Mouse (Mus musculus) embryonic facial prominence, embryonic 14.5 days (tissue): ENCODE measurements at regions not wholly inside any gene's neighbourhood (a gene's known extent, or its start where the extent isn't known, plus 50 kb on each side); places are given as distances from the start of the nearest gene placed in this dataset.
"Not testable (repeated sequence)": the region's sequence is repeated elsewhere in the genome, so short reads cannot be mapped to it uniquely, and the experiment has no call there.

Experiments used
- ATAC-seq: fragments of 200-750 bp; cut with Nextera tagmentation; 2 replicates; pipeline ENCODE4 v1.8.0; 2017; ENCODE audit warnings: low read depth, moderate number of reproducible peaks, moderate TSS enrichment
- DNase-seq: peaks from one replicate; pipeline ENCODE4 v3.0.0-alpha.2; 2015; ENCODE audit warnings: low spot score
- H3K27ac ChIP-seq: fragments of 300-500 bp; sonication (generic); replicated peaks from 2 replicates; pipeline ENCODE4 v1.5.1; 2014; ENCODE audit warnings: low read depth, mild to moderate bottlenecking, low read length, moderate library complexity
- H3K27me3 ChIP-seq: fragments of 300-500 bp; sonication (generic); replicated peaks from 2 replicates; pipeline ENCODE4 v1.6.1; 2014; ENCODE audit warnings: low read length; ENCODE audit not compliant: control insufficient read depth, insufficient read depth
- H3K36me3 ChIP-seq: fragments of 300-500 bp; sonication (generic); 2 replicates; pipeline ENCODE4 v1.6.1; 2014; ENCODE audit warnings: low read length, mixed read lengths; ENCODE audit not compliant: control insufficient read depth, insufficient read depth
- H3K4me1 ChIP-seq: fragments of 300-500 bp; sonication (generic); 2 replicates; pipeline ENCODE4 v1.6.1; 2014; ENCODE audit warnings: antibody characterized with exemption, low read length; ENCODE audit not compliant: control insufficient read depth, insufficient read depth
- H3K4me2 ChIP-seq: fragments of 300-500 bp; sonication (generic); 2 replicates; pipeline ENCODE4 v1.6.1; 2014; ENCODE audit warnings: low read depth, mild to moderate bottlenecking, low read length, moderate library complexity, mixed read lengths
- H3K4me3 ChIP-seq: fragments of 300-500 bp; sonication (generic); 2 replicates; pipeline ENCODE4 v1.5.1; 2014; ENCODE audit warnings: low read depth, mild to moderate bottlenecking, low read length
- H3K9ac ChIP-seq: fragments of 300-500 bp; sonication (generic); 2 replicates; pipeline ENCODE4 v1.6.1; 2014; ENCODE audit warnings: low read depth, mild to moderate bottlenecking, low read length, moderate library complexity, mixed read lengths
- H3K9me3 ChIP-seq: fragments of 300-500 bp; sonication (generic); 2 replicates; pipeline ENCODE4 v1.6.1; 2016; ENCODE audit warnings: low read length; ENCODE audit not compliant: control insufficient read depth
- WGBS: fragments of 180-500 bp; shearing (Covaris S2); extraction: QIAGEN DNeasy Blood & Tissue Kit; methylation state at CpG from one replicate; pipeline ENCODE4 v1.1.7; 2014; 5-methylcytosine and 5-hydroxymethylcytosine counted together

DNA sequence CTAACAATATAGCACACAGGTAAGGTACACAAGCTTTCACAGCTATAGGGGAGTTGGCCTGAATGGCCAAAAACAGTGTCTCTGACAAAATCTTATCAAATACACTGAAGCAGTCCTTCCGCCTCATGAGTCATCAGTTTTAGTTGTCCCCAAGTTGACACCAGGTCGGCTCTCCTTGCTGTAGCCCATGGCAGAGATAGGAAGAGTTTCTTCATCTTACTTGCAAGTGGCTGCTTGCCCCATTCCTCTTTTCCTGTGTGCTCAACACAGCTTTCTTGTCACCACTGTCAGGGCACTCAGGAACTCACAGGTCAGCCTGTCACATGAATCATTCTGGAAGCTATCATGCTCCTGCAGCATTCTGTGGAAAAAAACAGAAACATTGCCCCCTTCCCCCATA, 77.1 kb downstream of the Olfr721-ps1 start:
- H3K36me3 ChIP-seq, DNase-seq, H3K27me3 ChIP-seq, ATAC-seq, H3K27ac ChIP-seq, H3K9me3 ChIP-seq, H3K4me3 ChIP-seq, H3K4me1 ChIP-seq, H3K9ac ChIP-seq, H3K4me2 ChIP-seq: not testable (repeated sequence)
- WGBS: 72% methylated on average over 2 of the region's 2 CpGs

DNA sequence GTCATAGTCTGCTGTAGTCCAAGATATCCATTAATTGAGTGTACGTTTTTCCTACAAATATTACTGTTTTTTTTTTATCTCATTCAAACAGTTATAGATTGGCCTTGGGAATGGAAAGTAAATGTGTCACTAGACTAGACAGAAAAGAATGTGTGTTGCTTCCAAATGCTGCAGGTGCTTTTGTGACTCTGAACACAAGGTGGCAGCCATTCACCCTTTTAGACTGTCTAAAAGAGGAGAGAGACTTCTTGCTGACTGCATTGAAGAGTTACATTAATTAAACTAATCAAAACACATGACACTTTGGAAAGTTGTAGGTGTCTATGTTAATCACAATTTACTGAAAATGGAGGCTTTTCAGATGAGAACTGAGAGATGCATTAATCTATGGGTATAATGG, 80.7 kb downstream of the Olfr721-ps1 start:
- no peaks in the 10 kb centered on the region for H3K27me3 ChIP-seq
- WGBS: 79% methylated on average over 1 of the region's 1 CpGs
- H3K36me3 ChIP-seq: no peaks in the 10 kb centered on the region
- H3K27ac ChIP-seq: no peak overlapping the region
- no peaks in the 10 kb centered on the region for H3K9me3 ChIP-seq
- no peak overlapping the region for H3K4me3 ChIP-seq
- DNase-seq (peak; percentile 45), ATAC-seq (no peak)
- no peaks in the 10 kb centered on the region for H3K4me1 ChIP-seq
- H3K9ac ChIP-seq: no peak overlapping the region
- no peak overlapping the region for H3K4me2 ChIP-seq

DNA sequence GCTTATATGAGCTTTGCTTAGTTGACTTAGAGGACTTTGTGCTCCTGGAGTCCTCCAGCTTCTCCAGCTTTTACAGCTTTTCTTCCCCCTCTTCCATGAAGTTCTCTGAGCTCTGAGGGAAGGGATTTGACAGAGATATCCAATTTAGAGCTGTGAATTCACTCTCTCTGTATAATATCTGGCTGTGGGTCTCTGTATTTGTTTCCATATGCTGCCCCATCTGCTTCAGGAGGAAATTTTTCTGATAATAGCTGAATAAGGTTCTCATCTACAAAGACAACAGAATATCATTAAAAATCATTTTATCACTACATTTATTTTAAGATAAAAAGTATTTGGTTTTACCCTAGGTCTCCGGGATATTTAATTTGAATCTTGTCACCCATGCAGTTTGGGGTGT, 85.3 kb downstream of the Olfr721-ps1 start:
- Histone ChIP-seq H3K27ac (no peak overlapping the region), H3K4me3 (no peak overlapping the region), H3K27me3 (no peaks in the 10 kb centered on the region), H3K4me2 (no peak overlapping the region), H3K4me1 (no peaks in the 10 kb centered on the region), H3K36me3 (no peaks in the 10 kb centered on the region), H3K9ac (no peak overlapping the region), H3K9me3 (no peaks in the 10 kb centered on the region)
- 90% methylated on average over 1 of the region's 1 CpGs for WGBS
- ATAC-seq (no peak), DNase-seq (no peak)

DNA sequence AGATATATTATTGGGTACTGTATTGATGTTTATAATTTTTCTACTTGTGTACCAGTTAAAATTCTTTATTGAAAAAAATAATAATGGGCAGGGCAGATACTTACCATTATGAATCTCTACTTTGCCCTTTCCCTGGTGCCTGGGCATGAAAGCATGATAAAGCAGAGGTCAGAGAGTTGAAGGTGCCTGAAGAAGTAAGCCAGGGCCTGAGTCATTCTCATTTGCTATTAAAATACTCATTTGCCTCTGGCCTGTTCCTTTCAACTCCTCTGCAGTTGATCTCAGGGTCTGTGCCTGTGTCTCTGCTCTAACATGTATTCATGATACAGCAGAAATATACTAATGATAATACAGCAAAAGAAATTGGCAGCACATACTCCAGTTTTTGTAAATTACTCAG, 89.4 kb downstream of the Olfr721-ps1 start:
- H3K27ac ChIP-seq: no peak overlapping the region
- no peaks in the 10 kb centered on the region for H3K4me1 ChIP-seq
- H3K4me2 ChIP-seq: no peak overlapping the region
- no peaks in the 10 kb centered on the region for H3K9me3 ChIP-seq
- no peak overlapping the region for H3K9ac ChIP-seq
- no peaks in the 10 kb centered on the region for H3K36me3 ChIP-seq
- no peak for DNase-seq
- H3K4me3 ChIP-seq: no peak overlapping the region
- H3K27me3 ChIP-seq: no peaks in the 10 kb centered on the region
- no peak for ATAC-seq

DNA sequence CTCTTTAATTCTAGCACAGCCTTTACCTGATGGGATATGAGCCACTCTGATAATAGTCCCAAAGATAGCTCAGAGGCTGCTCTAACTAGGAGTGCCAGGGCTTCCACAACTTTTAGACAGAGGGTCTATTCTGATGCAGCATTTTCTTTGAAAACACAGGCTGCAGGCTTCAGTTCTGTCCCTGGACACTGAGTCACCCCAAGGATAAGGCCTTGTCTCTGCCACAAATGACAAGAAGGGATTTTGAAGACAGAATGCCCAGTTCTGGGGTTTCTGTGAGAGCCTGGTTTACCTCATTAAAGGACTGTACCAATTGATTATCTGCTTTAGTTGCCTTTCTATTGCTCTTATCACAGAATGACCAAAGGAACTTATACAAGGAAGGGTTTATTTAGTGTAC, 90.9 kb downstream of the Olfr721-ps1 start:
- H3K36me3 ChIP-seq: no peaks in the 10 kb centered on the region
- H3K4me1 ChIP-seq: no peaks in the 10 kb centered on the region
- no peak overlapping the region for H3K27ac ChIP-seq
- H3K4me2 ChIP-seq: no peak overlapping the region
- no peaks in the 10 kb centered on the region for H3K9me3 ChIP-seq
- no peak overlapping the region for H3K4me3 ChIP-seq
- ATAC-seq (no peak), DNase-seq (no peak)
- H3K9ac ChIP-seq: no peak overlapping the region
- H3K27me3 ChIP-seq: no peaks in the 10 kb centered on the region

DNA sequence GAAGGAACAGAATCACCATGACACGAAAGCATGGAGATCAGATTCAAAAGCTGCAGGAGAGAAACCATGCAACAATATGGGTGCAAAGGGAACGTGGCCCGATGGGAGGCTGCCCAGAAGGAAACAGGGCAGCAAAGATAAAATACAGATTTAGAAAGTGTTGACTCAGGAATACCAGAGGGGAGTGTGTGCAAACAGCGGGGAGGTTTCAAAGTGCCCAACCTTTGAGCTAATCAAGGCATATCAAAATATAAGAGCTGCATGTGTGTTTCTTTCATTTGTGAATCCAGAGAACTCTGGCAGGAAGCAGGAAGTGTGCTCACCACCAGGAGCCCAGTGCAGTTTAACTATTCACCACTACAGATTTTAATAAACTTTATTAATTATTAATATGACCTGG, 110.8 kb downstream of the Olfr721-ps1 start:
- no peak overlapping the region for H3K27ac ChIP-seq
- no peaks in the 10 kb centered on the region for H3K27me3 ChIP-seq
- H3K4me1 ChIP-seq: no peaks in the 10 kb centered on the region; the same call in 1 of the 2 replicates
- no peaks in the 10 kb centered on the region for H3K36me3 ChIP-seq
- no peaks in the 10 kb centered on the region for H3K9me3 ChIP-seq
- no peak overlapping the region for H3K9ac ChIP-seq
- H3K4me3 ChIP-seq: no peak overlapping the region
- WGBS: 90% methylated on average over 4 of the region's 4 CpGs
- H3K4me2 ChIP-seq: no peak overlapping the region
- no peak for DNase-seq
- ATAC-seq: no peak

DNA sequence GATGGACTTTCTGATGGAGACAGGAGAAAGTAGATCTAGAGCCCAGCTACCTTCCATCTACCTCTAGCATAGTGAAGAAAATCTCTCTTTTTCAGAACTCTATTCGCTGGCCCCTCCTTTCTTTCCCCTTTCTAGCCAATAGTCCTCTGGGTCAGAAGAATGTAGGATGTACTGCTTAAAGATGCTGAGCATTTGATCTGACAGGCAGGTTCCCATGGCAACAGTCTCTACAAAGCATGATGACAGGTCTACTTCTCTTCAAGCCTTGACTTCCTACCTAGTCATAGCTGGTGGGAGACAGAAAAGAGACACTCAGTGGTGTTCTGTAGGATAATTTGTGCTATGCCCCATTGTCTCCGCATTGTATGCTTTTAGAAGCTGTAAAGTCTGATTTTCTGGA, 112.0 kb downstream of the Olfr721-ps1 start:
- Histone ChIP-seq H3K4me2 (no peak overlapping the region), H3K9me3 (no peaks in the 10 kb centered on the region), H3K36me3 (no peaks in the 10 kb centered on the region), H3K27ac (no peak overlapping the region), H3K27me3 (no peaks in the 10 kb centered on the region), H3K9ac (no peak overlapping the region), H3K4me3 (no peak overlapping the region), H3K4me1 (no peaks in the 10 kb centered on the region; the same call in 1 of the 2 replicates)
- 86% methylated on average over 2 of the region's 2 CpGs for WGBS
- DNase-seq: no peak
- no peak for ATAC-seq

DNA sequence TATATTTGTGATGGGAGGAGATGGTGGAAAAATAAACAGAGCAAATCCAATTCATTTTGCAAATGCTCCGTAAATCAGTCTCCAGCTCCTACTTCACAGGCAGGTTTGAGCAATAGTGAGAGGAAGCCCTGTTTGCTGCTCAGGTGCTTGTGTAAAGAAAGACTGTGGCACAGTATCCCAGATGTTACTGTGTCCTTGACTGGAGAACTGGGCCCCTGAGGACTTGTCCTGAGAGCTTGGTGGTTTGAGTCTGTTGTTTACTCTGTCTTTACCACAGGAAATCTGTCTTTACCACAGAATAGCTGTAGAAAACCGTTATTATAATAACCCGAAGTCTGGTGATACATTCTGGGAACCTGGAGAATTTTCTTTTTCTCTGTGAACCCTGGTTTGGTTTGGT, 112.4 kb downstream of the Olfr721-ps1 start:
- Histone ChIP-seq H3K27me3 (no peaks in the 10 kb centered on the region), H3K4me2 (no peak overlapping the region), H3K4me1 (no peaks in the 10 kb centered on the region; the same call in 1 of the 2 replicates), H3K9me3 (no peaks in the 10 kb centered on the region), H3K27ac (no peak overlapping the region), H3K4me3 (no peak overlapping the region), H3K36me3 (no peaks in the 10 kb centered on the region), H3K9ac (no peak overlapping the region)
- no peak for DNase-seq
- WGBS: 73% methylated on average over 3 of the region's 3 CpGs
- no peak for ATAC-seq

DNA sequence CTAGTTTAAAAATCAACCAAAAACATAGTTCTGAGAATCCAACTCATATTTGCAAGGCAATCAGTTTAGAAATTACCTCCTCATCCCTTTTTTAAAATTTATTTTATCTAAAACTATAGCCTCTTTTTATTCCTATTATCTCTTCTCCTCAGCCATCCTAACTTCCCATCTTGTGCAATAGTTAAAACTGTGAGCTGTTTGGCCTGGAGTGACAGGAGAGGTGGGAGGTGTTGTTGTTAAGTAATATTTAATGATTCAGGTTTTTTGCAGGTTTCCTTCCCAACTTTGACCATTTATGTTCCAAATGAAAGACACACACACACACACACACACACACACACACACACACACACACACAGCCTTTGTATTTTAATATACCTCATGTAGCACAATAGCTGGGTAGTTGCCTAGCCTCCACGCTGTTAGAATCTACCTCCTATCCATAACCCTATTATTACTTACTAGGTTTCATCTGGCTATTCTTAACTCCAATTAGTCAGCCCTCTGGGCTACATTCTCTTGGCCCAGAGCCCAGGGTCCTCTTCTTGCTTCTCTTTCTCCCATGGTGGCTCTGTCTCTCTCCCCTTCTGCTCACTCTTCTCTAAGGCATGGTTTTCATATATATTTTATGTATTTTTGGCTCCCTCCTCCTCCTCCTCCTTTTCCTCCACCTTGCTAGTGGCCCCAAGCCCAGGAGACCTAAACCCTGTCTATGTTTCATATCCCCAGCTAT, 113.5 kb downstream of the Olfr721-ps1 start:
- H3K4me2 ChIP-seq: no peak overlapping the region
- WGBS: 36% methylated on average over 1 of the region's 1 CpGs
- H3K4me1 ChIP-seq: no peaks in the 10 kb centered on the region; the same call in 1 of the 2 replicates
- DNase-seq (peak; percentile 23), ATAC-seq (0 out of 2 replicates have a peak, but pooled peaks have one; percentile 65)
- H3K4me3 ChIP-seq: no peak overlapping the region
- no peaks in the 10 kb centered on the region for H3K36me3 ChIP-seq
- no peaks in the 10 kb centered on the region for H3K9me3 ChIP-seq
- H3K9ac ChIP-seq: no peak overlapping the region
- H3K27ac ChIP-seq: no peak overlapping the region
- H3K27me3 ChIP-seq: no peaks in the 10 kb centered on the region
